Mouse (Mus musculus) brain, adult 2 months (tissue): Measurements from ENCODE around the gene Gm9837.

Experiments
- DNase-seq: peaks from one replicate; pipeline ENCODE4 v3.0.0; 2011; ENCODE audit warnings: low read depth, low spot score

Gene Gm9837

DNA sequence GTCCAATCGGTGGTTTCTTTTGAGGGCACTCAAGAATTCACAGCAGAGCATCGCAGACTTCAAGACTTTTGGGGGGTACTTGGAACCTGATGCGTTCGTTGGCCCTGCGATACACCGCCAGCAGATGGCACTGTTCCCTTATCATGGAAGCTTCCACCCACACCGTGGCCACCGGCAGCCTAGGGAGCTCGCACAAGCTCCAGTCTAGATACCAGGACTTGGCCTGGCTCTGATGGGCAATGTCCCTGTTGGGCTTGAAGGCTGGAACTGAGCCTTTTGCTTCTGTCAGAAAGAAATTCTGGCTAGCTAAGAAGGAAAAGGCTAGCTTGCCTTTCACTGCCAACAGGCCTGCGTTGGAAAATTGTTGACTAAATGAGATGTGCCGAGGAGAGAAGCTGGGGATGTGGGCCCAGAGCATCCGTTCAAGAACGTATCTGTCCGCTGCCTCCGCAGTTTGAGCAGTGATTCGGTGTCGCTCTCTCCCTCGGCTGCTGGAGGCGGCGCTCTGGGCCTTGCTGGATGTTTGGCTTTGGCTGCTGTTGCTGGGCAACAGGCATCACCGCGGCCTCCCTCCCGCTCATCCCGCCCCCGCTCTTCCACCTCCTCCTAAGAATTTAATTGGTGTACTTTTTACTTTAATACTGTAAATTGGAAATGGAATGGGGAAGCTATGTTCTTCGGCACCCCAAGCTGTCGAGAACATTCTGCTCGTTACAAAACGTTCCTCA is at the start of gene Gm9837:
TSS of gene Gm9837 (minus strand) at position 512 of the 728 bp plus-strand sequence.
- DNase-seq: peak; percentile 98

DNA sequence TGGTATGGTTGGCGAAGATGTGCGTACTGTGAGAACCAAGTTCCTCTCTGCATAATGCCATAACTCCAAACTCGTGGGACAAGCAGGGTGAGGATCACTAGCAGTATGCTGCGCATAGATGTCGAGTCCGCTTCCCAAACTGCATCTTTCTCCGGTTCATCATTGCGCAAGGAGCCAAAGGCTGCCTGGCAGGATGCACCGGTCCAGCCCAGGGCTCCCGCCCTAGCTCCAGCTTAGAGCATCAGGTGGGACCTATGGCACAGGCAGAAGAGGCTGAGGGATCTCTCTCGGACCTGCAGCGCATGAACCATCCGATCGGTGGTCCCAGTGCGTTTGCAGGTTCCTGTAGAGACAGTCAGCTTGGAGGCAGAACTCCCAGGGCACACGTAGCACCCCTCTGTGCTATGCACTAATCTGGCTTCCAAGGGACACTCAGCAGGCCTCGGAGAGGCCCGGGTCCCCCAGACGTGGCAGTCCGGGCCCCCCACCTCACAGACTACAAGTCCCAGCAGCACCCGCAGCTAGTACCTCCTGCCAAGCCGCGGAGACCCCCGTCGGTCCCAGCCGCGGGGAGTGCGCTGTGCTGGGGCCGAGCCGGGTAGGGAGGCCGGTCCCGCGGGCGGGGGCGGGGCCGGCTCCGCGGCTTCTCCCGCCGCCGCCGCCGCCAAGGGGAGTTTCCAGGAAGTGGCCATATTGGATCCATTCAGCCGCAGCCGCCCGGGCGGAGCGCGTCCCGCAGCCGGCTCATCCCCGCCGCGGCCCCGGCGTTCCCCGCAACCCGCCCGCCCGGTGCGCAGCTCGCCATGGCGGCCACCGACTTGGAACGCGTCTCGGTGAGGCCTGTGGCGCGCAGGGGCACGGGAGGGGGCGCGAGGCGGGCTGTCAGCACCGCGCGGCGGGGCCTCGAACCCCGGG is 49.2 kb upstream of the Gm9837 start, which contains the start of gene Sept8:
TSS of gene Sept8 (plus strand) at position 51 of the 915 bp plus-strand sequence.
- peak; percentile 72 for DNase-seq

DNA sequence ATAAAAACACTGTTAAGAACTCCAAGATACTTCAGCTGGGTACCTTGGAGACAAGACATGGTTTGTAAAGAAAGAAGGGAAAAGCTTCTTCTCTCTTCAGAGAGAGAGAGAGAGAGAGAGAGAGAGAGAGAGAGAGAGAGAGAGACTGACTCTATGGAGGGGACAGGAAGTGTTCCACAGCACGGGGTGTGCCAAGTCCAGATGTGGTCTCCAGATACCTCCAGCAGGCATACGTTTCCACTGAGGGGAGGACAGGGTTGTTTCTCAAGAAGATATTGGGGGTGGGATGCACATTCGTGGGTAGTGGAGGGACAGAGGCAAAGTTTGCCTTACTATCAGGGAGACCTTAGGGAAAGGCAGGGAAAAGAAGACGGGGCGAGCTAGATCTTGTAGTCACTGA is 48.5 kb upstream of the Gm9837 start:
- no peak for DNase-seq

DNA sequence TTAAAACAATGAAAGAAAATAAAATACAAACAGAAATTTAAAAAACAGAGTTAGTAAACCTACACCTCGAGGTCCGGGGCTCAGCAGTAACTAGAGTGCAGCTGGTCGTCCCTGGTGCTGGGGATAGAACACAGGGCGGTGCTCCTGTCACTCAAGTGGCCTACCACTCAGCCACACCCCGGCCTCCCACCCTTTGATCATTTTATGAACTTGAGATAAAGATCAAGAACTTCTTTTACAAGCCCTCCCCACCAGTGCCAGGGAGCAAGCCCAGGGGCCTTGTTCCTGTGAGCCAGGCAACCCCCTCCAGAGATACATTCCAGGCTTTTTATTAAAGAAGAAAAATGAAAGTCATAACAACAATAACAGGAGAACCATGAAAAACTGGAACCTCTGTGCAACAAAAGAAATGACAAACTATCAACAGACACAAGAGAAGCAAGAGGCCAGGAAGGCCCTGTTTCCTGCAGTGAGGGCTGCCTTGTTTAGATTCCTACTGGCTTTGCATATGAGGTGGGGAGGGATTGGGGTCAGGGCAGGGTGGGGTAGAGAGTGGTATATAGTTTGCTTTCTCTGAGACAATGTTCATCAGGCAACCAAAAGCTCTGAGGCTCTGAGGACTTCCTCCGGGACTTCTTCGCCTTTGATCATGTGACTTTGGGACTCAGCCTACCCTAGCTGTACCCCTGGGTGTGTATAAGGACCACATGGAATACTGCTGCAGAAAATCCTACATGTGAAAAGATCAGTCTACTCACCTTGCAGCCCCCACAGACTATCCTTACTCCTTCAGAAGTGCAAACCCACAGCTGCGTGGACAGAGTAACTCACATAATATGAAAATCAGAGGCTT is 46.7 kb upstream of the Gm9837 start:
- no peak for DNase-seq

DNA sequence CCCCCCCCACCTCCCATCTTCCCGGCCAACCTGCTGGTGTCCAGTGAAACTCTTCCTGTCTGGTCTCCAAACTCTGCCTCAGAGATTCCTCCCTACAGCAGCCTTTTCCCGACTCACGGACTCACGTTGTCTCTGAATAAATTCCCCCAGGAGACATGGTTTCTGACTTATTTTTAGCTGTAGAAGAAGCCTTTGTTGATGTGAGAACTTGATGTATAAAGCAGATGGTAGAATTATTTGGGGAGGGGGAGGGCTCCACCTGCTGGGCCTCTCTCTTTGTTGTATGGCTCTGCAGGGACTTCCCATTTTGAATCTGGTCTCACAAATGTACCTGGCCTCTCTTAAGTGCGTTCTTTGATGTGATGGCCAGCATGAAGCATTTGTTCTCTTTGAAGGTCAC is 40.1 kb upstream of the Gm9837 start:
- DNase-seq: no peak

DNA sequence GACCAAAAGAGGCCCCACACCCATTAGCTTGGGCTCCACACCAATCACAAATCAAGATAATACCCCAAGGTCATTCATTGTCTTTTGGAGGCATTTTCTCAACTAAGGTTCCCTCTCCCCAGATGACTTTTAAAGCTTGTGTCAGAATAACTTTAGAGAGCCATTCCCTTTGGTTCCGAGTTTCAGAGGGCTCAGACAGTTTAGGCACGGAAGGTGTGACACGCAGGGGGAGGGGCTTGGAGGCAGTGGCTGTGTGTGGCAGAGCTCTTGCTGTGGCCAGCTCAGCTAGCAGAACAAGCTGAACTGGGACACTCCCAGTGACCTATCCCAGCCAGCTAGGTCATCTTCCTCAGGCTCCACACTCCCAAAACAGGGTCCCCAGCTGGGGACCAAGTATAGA is 38.3 kb upstream of the Gm9837 start:
- DNase-seq: no peak

DNA sequence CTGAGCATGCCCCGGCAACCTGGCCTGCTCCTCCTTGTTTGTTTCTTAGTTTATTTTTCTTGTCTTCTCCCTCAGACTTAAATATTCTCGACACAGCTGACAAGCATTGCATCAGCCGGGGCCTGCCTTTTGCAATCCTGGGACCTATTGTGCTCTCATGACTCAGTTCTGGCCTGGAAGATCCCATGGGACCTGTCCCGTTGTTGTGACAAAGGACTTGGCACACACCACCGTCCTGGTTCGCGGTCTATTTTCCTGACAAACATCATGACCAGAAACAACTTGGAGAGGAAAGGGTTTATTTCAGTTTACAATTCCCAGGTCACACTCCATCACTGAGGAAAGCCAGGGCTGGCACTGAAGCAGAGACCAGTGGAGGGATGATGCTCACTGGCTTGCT is 37.9 kb upstream of the Gm9837 start:
- no peak for DNase-seq

DNA sequence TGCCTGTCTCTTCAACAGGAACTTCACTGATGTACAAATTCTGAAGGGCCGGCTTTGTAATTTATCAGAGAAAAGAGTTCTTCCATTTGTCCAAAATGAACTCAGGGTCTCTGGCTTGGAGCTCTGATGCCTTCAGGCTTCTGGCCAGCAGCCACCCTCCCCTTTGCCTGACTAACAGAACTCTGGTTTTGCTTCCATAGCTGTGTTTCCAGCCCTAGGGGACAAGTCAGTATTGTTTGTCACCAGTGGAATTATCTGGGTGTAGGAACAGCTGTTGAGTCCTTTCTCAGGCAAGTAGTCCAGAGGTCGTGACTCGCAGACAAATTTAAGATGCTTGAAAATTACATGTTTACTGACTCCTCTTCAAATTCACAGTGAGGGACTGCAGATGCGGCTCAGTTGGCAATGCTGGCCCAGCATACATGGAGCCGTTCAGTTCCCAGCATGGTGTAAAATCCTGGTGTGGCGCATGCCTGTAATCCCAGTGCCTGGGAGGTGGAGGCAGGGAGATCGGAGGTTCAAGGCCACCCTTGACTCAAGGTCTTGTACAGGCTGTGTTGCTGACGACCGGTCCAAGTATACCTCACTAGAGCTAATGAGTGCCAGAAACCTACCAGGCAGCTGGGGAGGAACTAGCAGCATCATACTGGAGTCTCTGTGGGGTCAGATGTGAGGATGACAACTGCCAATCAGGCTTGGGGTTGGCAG is 37.0 kb upstream of the Gm9837 start:
- DNase-seq: peak; percentile 68

DNA sequence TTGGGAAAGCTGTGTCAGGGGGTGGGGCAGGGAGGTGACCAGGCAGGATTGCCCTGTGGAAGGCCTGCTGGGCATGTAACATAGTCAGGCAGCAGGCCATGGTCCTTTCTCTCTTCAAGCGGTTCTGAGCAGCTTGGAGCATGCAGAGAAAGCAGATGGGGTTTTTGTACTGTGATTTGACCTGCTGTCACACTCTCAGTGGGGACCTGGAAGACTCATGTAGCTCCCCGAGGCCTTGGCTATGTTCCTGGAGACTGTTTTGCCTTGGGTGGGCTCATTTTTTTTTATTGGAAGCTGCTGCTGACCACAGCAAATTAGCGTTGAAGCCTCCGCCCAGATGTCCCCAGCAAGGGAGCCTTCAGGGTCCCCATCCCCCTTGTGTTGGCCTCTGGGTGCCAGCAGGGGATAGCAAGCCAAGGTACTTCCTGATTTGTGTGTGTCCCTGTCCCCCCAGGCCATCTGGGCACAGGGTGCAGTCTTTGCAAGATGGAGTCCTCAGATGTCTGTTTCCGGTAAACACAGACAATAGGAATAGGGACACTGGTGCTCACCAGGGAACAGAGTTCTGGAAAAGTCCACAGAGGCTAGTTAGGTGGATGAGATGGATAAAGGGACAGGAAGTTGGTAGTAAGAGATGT is 34.9 kb upstream of the Gm9837 start:
- DNase-seq: peak; percentile 99

DNA sequence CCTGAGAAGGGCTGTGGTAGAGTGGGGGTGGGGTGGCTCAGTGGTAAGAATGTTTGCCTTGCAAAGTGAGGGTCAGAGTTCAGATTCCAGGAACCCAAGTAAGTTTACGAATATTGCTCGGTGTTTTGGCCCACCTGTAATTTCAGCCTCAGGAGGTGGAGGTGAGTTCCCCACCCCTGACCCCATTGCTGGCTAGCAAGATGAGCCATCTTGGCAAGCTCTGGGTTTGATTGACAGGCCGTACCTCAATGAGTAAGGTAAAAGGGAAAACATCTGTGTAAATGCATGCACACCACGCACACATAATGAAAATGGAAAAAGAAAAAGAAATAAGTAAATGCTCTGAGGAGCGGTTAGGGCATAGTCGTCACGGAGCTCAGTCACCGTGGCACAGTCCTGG is 34.1 kb upstream of the Gm9837 start:
- DNase-seq: no peak

DNA sequence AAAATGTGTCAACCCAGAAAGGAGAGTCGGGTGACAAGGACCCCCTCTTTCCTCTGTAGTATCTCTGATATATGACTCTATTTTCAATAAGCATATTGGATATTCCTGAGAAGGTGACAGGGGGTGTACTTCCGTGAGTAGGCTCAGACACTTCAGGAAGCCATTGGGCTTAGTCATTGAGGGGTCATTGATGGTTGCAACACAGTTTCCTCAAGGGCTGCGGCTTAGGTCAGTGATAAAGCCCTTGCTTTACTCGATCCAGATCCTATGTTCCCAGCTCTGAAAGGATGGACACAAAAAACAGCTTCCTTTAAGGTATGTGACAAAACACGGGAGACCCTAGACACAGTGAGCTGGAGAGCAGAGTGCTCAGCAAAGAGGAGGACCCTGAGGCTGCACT is 33.5 kb upstream of the Gm9837 start:
- DNase-seq: no peak

DNA sequence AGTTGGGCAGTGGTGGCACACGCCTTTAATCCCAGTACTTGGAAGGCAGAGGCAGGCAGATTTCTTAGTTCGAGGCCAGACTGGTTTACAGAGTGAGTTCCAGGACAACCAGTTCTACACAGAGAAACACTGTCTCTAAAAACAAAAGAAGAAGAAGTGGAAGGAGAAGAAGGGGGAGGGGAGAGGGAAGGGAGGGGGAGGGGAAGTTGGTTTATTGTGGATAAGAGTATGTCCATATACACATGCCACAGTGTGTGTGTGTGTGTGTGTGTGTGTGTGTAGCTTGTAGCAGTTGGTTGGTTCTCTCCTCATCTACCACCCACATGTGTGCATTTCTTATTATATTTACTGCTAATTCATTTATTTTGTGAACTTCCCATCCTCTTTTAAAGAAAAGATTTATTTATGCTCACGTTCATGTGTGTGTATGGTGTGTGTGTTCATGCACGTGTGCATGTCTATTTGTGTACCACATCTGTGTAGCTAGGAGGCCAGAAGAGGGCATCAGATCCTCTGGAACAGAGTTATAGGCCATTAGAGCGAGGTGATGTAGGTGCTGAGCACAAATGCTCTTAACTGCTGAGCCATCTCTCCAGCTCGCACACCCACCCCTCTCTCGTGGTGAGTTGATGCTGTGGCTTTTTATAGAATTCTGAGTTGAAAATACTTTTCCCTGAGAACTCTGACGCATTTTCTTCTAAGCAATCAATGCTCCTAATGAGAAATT is 31.9 kb upstream of the Gm9837 start:
- DNase-seq: peak; percentile 88

DNA sequence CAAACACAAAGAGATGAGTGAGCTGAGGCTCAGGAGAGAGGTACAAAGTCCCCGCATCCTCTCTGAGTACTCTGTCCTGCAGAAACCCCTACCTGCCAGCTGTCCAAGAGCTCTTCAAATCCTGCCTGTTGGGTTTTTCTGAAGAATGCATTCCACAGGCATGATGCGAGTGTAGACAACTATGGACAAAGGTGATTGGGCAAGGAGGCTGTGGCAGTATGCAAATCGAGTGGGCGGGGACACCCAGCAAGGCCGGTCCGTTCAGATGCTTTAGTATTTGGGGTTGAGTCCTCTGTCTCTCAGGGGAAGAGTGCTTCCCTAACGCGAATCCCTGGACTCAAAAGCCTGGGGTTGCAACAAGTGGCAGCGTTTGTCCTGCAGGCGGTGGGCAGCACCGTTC is 30.3 kb upstream of the Gm9837 start:
- DNase-seq: no peak

DNA sequence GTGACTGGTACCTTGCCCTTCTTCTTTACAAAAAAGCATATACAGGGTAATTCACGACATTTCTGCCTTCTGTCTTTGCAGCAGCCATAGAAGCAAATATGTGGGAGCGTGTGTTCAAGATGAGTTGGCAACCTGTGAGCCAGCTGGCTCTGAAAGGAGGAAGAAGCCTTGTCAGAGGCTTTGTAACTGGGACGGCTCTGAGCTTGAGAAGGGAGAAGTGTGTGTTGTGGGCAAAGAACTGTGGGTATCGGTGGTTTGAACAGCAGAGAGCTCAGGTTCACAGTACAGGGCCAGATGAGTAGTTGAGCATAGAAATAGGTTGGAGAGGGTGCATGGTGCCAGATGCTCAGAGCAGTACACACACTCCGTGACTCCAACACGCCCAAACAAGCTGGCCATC is 26.7 kb upstream of the Gm9837 start:
- peak; percentile 90 for DNase-seq

DNA sequence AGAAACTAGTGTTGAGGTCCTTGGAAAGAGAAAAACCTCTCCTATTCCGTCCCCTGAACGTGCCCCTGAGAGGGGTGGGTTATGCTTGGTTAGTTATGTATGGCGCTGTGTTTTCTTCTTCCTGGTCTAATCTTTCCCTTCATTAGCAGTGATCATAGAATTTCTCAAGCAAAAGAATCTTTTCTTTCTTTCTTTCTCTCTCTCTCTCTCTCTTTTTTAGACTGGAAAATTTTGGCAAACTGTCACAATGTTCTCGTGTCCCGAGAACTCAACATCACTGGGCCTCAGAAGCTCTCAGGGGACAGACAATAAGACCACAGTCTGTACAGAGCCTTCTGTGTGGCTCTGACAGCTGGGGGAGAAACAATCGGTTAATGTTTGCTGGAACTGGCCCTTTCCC is 25.1 kb upstream of the Gm9837 start:
- DNase-seq: peak; percentile 88

DNA sequence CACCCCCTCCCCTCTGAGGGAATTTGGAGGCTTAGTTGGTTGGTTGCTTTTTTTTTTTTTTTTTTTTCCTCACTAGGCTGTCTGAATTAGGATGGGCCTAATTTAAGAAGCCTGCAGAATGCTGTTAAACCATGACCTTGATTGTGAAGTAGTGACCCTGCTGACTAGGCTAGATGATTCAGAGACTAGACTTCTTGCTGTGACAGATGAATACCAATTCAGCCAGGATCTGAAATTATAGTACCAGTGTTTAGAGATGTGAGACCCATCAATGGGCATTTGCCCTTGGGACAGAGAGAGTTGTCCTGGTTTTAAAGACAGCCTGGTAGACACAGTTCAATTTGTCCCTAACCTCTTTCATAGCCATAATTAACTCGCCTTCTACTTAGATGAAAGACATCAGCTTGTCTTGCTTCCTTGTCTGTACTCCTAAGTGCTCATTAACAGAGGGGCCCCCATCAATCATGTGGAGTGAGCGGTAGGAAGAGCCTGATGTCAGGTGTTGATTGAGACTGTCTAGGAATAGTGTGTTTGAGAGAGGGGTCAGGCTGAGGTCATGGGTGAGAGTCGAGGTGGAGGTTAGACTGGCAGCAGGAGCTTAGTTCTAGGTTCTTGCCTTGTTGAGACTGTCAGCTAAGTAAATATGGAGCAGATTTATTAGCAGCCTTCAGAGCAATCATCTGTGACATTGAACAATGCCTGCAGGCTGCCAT is 23.1 kb upstream of the Gm9837 start:
- no peak for DNase-seq

DNA sequence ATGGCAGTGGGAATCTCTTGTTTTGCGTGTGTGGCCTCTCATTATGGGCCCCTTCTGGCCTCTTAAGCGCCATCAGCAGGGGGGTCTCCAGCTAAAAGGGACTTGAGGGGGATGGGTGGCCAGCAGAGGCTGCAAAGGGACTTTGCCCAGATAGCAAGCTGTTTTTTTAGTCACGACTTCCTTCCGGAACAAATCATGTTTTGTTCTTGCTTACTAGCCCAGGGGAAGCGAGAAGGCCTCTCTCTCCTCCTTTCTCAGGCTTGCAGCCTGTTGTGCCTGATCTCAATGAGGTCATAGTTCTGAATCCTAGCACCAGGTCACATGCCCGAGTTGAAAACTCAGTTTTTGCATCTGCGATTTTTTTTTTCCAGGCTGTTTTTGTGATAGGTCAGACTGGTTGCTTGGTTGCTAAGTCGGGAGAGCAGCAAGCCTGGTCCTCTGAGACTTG is 21.7 kb upstream of the Gm9837 start:
- DNase-seq: peak; percentile 87

DNA sequence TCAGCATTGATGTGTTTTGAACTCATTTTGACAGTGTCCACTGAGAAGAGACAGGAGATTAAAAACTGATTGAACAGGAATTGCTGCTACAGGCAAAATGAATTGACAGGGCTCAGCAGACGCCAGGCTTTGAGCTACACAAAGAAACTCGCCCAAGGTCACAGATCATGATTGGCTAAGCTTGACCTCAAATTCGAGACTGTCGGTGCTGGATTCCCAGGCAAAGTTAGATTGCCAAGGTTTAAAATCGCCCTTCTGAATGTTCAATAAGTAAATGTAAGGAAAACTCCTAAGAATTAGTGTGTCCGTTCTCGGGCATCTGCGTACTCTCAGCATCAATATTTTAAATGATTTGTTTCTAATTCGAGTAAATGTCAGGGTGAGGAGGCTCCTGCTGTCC is 19.1 kb upstream of the Gm9837 start:
- no peak for DNase-seq

DNA sequence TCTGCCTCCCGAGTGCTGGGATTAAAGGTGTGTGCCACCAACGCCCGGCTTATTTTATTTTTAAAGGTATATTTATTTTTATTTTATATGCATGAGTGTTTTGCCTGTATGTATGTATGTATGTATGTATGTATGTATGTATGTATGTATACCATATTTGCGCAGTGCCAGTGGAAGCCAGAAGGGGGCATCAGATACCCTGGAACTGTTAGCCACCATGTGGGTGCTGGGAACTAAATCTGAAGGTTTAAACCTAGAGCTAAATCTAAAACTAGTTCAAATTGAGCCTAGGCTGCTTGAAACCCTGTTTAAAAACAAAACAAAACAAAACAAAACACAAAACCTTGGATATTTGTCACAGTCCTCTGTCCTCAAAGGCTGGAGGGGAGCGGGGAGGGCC is 18.7 kb upstream of the Gm9837 start:
- DNase-seq: no peak
